Mouse (Mus musculus): ENCODE results near the gene Spsb3. TPM values are rescaled to one million over a fixed set of nuclear protein-coding genes. Genes with fewer than 3 reads are reported as not detected.

The Spsb3 gene
- 61.2 TPM for polyA plus RNA-seq (2017; shearing (Covaris generic))

GRCm38 (mm10) chr17:24886134-24886931 is at the start of gene Spsb3, which contains the start of gene Nubp2:
TSS of gene Spsb3 (plus strand) at chr17:24886643.
TSS of gene Nubp2 (minus strand) at chr17:24886349.

GRCm38 (mm10) chr17:24839842-24840241 is 46.6 kb upstream of the Spsb3 start, which contains the start of gene Hagh:
TSS of gene Hagh (plus strand) at chr17:24840143.

DNA sequence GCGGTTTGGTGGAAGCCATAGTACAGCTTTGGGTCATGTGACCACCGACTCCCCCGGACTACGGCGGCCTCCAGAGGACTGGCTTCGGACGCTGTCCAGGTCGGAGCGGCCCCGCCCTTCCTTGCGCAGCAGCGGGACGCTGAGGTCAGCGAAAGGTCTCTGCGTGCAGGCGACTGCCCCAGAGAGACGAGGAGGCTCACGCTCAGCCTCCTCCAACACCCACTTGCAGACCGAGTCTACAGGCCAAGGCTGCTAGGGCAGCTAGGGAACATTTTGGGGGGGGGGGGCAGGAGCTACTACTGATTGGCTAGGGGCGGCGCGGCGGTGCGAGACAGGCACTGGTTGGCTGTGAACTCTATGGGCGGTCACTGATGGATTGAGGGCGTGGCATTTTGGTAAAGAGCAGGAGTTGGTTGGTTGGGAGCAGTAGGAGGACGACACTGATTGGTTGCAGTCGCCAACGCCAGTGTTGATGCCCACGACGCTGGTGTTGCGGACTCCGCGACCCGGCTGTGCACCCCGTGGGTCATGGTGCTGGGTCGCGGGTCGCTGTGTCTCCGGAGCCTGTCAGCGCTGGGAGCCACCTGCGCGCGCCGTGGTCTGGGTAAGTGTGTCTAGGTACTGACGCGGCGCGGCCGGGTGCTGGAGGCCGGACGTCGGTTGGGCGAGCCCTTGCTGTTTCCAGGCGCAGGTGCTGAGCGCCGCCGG is 36.2 kb upstream of the Spsb3 start, which contains the start of gene Fahd1:
Fahd1 (minus strand) TSS at position 300 of the 708 bp plus-strand sequence.

DNA sequence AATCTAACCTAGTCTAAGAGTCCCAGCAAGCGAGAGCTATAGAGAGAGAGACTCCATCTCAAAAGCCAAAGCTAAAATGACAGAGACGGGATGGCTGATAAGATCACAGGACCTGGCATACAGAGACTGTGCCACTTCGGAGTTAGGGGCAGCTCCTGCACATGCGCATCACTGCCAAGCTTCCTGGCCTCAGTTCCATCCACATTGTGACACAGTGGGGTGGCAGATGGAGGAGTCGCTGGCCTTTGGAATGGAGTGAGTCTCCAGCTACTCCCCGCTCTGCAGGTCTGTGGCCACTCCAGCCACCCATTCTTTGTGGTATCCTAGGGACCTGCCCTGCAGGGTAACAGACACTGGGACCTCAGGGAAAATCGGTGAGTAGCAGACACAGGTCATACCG is 20.7 kb upstream of the Spsb3 start, which contains the start of gene Igfals:
Igfals (plus strand) TSS at position 222 of the 400 bp plus-strand sequence.

DNA sequence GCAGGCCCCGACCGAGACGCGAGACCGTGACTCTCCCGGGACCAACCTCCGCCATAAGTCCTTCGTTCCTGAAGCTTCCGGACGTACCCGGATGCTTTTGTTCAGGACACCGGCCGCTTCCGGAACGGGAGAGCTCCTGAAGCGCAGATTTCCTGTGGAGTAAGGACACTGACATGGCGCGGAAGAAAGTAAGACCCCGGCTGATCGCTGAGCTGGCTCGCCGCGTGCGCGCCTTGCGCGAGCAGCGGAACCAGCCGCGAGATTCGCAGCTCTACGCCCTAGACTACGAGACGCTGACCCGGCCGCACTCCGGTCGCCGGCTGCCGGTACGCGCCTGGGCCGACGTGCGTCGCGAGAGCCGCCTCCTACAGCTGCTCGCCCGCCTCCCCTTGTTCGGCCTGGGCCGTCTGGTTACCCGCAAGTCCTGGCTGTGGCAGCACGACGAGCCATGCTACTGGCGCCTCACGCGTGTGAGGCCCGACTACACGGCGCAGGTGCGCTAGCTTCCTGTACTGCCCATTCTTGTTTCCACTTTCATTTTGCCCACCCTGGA is 8.6 kb downstream of the Spsb3 start, which contains the start of the genes Eme2 and Mrps34:
Eme2 (minus strand) TSS at position 93 of the 553 bp plus-strand sequence.
Mrps34 (plus strand) TSS at position 122 of the 553 bp plus-strand sequence.

GRCm38 (mm10) chr17:24896241-24896992 is 10.0 kb downstream of the Spsb3 start, which contains the start of gene Nme3:
TSS of gene Nme3 (plus strand) at chr17:24896500.

GRCm38 (mm10) chr17:24936259-24937237 is 50.1 kb downstream of the Spsb3 start, which contains the start of gene Mapk8ip3:
TSS of gene Mapk8ip3 (minus strand) at chr17:24936977.

Other genes starting within 250 kb of the Spsb3 start
- 0.34 TPM for gene Slc9a3r2, start 236.3 kb upstream of the Spsb3 start, polyA plus RNA-seq (2017; shearing (Covaris generic))
- gene Npw, start 228.2 kb upstream of the Spsb3 start, polyA plus RNA-seq (2017; shearing (Covaris generic)) = not detected
- 20.9 TPM for gene Zfp598, start 217.0 kb upstream of the Spsb3 start, polyA plus RNA-seq (2017; shearing (Covaris generic))
- gene Syngr3, start 196.7 kb upstream of the Spsb3 start, polyA plus RNA-seq (2017; shearing (Covaris generic)) = 0.34 TPM
- 30.1 TPM for gene Gfer, start 190.5 kb upstream of the Spsb3 start, polyA plus RNA-seq (2017; shearing (Covaris generic))
- 1.4 TPM for gene Noxo1, start 190.4 kb upstream of the Spsb3 start, polyA plus RNA-seq (2017; shearing (Covaris generic))
- 40.1 TPM for gene Tbl3, start 179.0 kb upstream of the Spsb3 start, polyA plus RNA-seq (2017; shearing (Covaris generic))
- not detected for gene Rnf151, start 168.6 kb upstream of the Spsb3 start, polyA plus RNA-seq (2017; shearing (Covaris generic))
- gene Rps2, start 168.5 kb upstream of the Spsb3 start, polyA plus RNA-seq (2017; shearing (Covaris generic)) = 937 TPM
- gene Ndufb10, start 162.2 kb upstream of the Spsb3 start, polyA plus RNA-seq (2017; shearing (Covaris generic)) = 131 TPM
- gene Rpl3l, start 158.8 kb upstream of the Spsb3 start, polyA plus RNA-seq (2017; shearing (Covaris generic)) = not detected
- 8.5 TPM for gene Msrb1, start 150.0 kb upstream of the Spsb3 start, polyA plus RNA-seq (2017; shearing (Covaris generic))
- gene Hs3st6, start 133.7 kb upstream of the Spsb3 start, polyA plus RNA-seq (2017; shearing (Covaris generic)) = not detected
- gene Meiob, start 82.4 kb upstream of the Spsb3 start, polyA plus RNA-seq (2017; shearing (Covaris generic)) = not detected
- 37.5 TPM for gene Hagh, start 46.5 kb upstream of the Spsb3 start, polyA plus RNA-seq (2017; shearing (Covaris generic))
- 0.34 TPM for gene Fahd1, start 36.3 kb upstream of the Spsb3 start, polyA plus RNA-seq (2017; shearing (Covaris generic))
- gene Igfals, start 20.6 kb upstream of the Spsb3 start, polyA plus RNA-seq (2017; shearing (Covaris generic)) = not detected
- gene Nubp2, start 294 bp upstream of the Spsb3 start, polyA plus RNA-seq (2017; shearing (Covaris generic)) = 57.2 TPM
- 35.7 TPM for gene Eme2, start 8.4 kb downstream of the Spsb3 start, polyA plus RNA-seq (2017; shearing (Covaris generic))
- gene Mrps34, start 8.5 kb downstream of the Spsb3 start, polyA plus RNA-seq (2017; shearing (Covaris generic)) = 43.8 TPM
- gene Nme3, start 9.9 kb downstream of the Spsb3 start, polyA plus RNA-seq (2017; shearing (Covaris generic)) = 27.5 TPM
- gene Mapk8ip3, start 50.3 kb downstream of the Spsb3 start, polyA plus RNA-seq (2017; shearing (Covaris generic)) = 56.1 TPM
- 20.1 TPM for gene Jpt2, start 74.0 kb downstream of the Spsb3 start, polyA plus RNA-seq (2017; shearing (Covaris generic))
- 8.5 TPM for gene Cramp1l, start 129.1 kb downstream of the Spsb3 start, polyA plus RNA-seq (2017; shearing (Covaris generic))
- 14.7 TPM for gene Ift140, start 129.4 kb downstream of the Spsb3 start, polyA plus RNA-seq (2017; shearing (Covaris generic))
- gene Tmem204, start 196.9 kb downstream of the Spsb3 start, polyA plus RNA-seq (2017; shearing (Covaris generic)) = 0.42 TPM
- gene Telo2, start 229.3 kb downstream of the Spsb3 start, polyA plus RNA-seq (2017; shearing (Covaris generic)) = 18.4 TPM
- gene Ptx4, start 234.1 kb downstream of the Spsb3 start, polyA plus RNA-seq (2017; shearing (Covaris generic)) = not detected
- gene Clcn7, start 246.7 kb downstream of the Spsb3 start, polyA plus RNA-seq (2017; shearing (Covaris generic)) = 25.9 TPM

All from effector memory CD4-positive, alpha-beta T cell, adult 5 months (primary cell).